Mouse (Mus musculus) hematopoietic multipotent progenitor cell, adult 10-12 weeks (in vitro differentiated cells): ENCODE measurements around the gene Isy1. TPM values are rescaled to one million over a fixed set of nuclear protein-coding genes. Genes with fewer than 3 reads are reported as not detected.

Experiments used
- polyA plus RNA-seq: library from polyadenylated mRNA; stranded (reverse); fragments of >175 nt; gene quantifications from 2 replicates; pipeline ENCODE4 v1.2.3, GENCODE M21; 2012; ENCODE audit warnings: low replicate concordance

Isy1 gene
- 41.7 and 45.7 TPM in 2 replicates for polyA plus RNA-seq

DNA sequence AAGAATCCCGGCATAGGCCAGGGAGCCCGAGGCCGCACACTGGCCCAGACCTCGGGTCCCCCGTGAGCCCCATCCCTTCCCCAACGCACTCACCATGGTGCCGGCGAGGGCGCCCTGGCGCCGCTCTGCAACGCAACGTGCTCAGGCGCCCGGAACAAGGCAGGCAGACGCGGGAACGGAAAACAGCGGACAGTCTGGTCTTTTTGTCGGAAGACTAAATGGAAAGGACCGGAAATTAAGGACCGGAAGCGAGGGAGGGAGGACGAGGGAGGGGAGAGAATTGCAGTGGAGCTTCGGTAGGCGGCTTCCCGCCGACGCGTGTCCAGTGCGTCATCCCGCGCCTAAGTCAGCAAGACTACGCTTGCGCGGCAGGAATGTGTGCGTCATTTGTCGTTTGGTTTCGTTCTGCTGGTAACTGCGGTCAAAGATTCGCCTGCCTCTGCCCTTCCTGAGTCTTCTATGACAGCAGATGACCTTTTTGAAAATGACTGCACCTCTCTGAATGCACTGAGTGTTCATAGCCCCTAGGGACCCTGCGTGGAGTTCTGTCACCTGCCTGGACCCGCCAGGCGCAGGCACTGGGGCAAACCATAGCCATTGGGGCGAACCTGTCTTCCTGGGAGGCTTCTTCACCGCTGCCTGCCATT, at the start of gene Isy1:
TSS of gene Isy1 (minus strand) at position 248 of the 647 bp plus-strand sequence.

DNA sequence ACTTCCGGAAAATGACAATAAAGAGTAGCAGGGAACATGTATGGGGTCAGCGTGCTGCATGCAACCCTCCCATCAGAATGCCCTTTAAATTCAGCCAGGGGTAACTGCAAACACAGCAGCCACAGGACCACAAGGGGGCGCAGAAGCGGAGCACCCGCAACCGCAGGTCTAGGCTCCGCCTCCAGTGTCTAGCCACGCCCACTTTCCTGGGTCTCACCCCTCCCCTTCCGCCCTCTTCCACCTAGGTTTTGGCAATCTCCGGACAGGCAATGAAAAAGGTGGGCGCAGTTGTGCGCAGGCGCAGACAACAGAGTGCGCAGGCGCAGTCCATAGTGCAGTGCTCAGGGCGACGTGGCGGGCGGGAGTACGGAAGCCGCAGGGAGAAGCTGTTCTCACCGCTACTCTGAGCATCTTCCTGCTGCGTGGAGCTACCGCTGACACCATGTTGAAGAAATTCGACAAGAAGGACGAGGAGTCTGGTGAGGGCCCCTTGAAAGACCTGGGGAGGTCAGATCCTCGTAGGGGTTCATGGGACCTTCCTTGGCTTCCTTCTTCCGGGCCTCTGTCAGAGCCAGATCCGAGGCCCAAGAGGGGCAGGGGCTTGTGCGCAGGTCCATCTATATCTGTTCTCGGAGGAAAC, 49.1 kb upstream of the Isy1 start, which contains the start of gene Copg1:
TSS of gene Copg1 (plus strand) at position 221 of the 640 bp plus-strand sequence.

DNA sequence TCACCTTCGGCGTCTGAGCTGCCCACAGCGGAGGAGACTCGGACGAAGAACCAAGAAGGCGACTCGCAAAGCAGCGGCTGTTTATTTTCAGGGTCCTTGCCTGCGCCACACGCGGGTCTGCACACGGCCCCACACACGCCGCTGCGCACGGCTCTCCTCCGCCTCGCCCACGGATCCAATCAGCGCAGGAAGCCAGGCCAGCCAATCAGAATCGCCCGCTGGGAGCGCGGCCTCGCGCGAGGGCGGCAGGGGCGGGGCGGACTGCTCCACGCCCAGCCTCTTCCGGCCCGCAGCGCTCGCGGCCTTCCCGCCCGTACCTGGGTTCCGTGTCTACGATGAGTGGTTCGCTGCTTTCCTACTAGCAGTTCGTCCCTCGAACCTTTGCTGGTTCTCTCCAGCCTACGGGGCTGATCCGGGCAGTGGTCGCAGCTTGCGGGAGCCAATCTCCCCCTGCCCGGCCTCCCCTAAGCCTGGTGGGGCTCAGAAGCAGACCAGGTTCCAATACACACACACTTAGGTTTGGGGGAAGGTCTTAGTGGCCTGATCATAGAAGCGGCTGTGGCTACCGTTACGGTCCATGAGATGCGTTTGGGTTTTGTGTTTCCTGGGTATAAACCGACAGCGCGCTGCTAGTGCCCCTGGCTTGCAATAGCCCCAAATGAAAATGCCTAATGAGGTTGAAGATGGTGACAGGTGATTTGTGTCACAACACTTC, 12.5 kb upstream of the Isy1 start, which contains the start of gene Cnbp:
TSS of gene Cnbp (minus strand) at position 207 of the 715 bp plus-strand sequence.

DNA sequence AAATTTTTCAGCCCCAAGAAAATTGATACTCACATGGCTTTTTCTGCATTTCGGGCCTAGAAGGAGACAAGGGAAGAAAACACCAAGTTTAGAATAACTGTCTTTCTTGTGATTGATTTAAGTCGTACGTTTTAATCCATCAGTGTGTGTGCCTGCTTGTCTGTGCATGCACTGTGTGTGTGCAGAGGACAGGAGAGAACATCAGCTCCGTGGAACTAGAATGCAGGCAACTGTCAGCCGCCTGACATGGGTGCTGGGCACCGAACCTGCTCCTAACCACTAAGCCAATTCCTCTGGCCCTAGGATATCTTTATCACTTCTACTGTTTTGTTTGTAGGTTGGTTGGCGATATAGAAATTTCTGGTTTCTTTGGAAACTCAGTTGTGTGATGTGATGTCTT, 2.9 kb downstream of the Isy1 start, which contains the start of gene Gm45140:
TSS of gene Gm45140 (minus strand) at position 101 of the 400 bp plus-strand sequence.

DNA sequence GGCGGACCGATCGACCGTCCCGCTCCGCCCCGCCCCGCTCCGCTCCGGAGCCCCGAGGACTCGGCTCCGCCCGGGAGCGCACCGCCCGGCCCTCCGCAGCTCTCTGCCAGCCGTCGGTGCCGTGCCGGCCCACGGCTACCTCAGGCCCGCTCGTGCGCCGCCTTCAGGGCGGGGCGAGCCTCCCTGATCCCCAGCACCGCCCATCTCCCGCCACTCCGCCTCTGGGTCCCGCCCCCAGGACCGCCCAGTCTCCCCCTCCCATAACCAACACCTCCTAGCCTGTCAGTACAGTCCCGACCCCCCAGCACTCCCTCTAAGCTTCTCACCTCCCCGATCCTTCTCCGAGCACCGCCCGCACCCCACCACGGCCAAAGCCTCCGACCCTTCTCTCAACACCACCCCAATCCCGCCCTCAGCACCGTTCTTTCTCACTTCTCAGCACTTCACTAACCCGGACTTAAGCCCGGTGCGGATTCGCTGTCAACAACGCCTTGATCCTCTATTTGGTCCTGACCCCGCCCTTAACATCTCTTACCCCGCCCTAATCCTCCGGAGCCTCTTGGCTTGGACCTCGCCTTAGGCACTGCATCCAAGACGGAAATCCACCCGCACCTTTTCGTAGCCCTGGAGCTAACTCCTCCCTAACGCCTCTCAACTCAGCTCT, 26.8 kb downstream of the Isy1 start, which contains the start of gene Rab43:
TSS of gene Rab43 (minus strand) at position 490 of the 664 bp plus-strand sequence.

DNA sequence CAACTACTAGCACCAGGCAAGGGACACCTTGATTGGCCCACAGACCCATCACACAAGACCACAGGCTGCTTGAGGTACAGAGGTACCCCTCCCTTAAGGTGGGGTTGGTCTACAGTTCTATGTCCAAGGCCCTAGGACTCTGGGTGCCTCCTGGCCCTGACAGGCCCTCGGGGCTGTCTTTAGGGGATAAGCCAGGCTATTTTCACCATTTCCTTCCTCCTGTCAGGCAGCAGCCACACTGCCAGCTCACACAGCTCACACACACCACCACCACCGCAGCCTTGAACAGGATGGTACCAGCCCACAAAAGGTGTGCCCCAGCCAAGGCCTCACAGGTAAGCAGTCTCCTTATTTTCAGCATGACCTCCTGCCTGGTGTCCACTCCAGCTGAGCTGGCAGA, 60.8 kb downstream of the Isy1 start, which contains the start of gene Gp9:
TSS of gene Gp9 (plus strand) at position 231 of the 400 bp plus-strand sequence.

Other genes starting within 250 kb of the Isy1 start
- gene Prokr1, start 248.1 kb downstream of the Isy1 start, polyA plus RNA-seq: 0.05 and 0.47 TPM in 2 replicates
- gene Aplf, start 166.6 kb downstream of the Isy1 start, polyA plus RNA-seq: 2.3 and 4.7 TPM in 2 replicates
- gene Efcc1, start 107.9 kb downstream of the Isy1 start, polyA plus RNA-seq: 0.16 and 0.86 TPM in 2 replicates
- 5.7 and 14.0 TPM in 2 replicates for gene Gp9, start 60.7 kb downstream of the Isy1 start, polyA plus RNA-seq
- 49.2 and 155 TPM in 2 replicates for gene Rab43, start 26.6 kb downstream of the Isy1 start, polyA plus RNA-seq
- gene Gm45140, start 3.0 kb downstream of the Isy1 start, polyA plus RNA-seq: 2.7 and 24.2 TPM in 2 replicates
- gene Cnbp, start 12.3 kb upstream of the Isy1 start, polyA plus RNA-seq: 54.5 and 74.0 TPM in 2 replicates
- gene Copg1, start 49.0 kb upstream of the Isy1 start, polyA plus RNA-seq: 13.3 and 35.5 TPM in 2 replicates
- gene Hmces, start 75.1 kb upstream of the Isy1 start, polyA plus RNA-seq: 18.1 and 31.6 TPM in 2 replicates
- 5.4 and 9.3 TPM in 2 replicates for gene H1fx, start 142.8 kb upstream of the Isy1 start, polyA plus RNA-seq
- gene Rab7, start 206.5 kb upstream of the Isy1 start, polyA plus RNA-seq: 83.4 and 138 TPM in 2 replicates
- gene Rpn1, start 245.7 kb upstream of the Isy1 start, polyA plus RNA-seq: 23.7 and 33.8 TPM in 2 replicates